Mouse (Mus musculus): ENCODE measurements around the gene Spef1.

Spef1 gene

GRCm38 (mm10) chr2:131171401-131172104 lies 15.5 kb downstream of the Spef1 start:
- peak; percentile 80 for DNase-seq

GRCm38 (mm10) chr2:131170936-131171335 lies 16.1 kb downstream of the Spef1 start:
- peak; percentile 32 for DNase-seq

DNA sequence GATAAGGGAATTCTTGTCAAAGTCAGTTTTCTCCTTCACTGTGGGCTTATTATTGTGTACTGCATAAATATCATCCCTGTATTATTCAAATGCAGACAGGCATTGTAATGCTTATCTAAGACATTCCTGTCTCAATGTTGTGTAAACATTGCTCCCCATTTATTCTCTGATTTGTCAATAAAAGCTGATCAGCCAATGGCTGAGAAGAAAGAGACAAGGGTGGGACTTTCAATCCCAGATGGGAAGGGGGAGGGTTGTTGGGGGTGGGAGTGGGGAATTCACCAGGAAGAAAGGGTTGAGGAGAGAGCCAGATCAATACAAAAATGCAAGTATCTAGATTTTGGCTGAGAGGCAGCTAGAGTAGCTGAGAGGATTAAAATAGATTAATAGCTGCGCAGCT lies 18.2 kb downstream of the Spef1 start:
- no peak for DNase-seq

- no peak for DNase-seq
Measured at GRCm38 (mm10) chr2:131167984-131168383, 19.1 kb downstream of the Spef1 start.

- DNase-seq: no peak
Measured at GRCm38 (mm10) chr2:131166172-131166571, 20.9 kb downstream of the Spef1 start.

- peak; percentile 95 for DNase-seq
Measured at GRCm38 (mm10) chr2:131163924-131164323, 23.2 kb downstream of the Spef1 start.

GRCm38 (mm10) chr2:131160671-131161111 lies 26.4 kb downstream of the Spef1 start:
- DNase-seq: peak; percentile 61

- peak; percentile 98 for DNase-seq
Measured at GRCm38 (mm10) chr2:131159938-131160581, 27.0 kb downstream of the Spef1 start, which contains the start of gene 1700037H04Rik. Gene 1700037H04Rik, minus strand, starts transcription at chr2:131160081.

- peak; percentile 52 for DNase-seq
Measured at GRCm38 (mm10) chr2:131159491-131159910, 27.6 kb downstream of the Spef1 start.

DNA sequence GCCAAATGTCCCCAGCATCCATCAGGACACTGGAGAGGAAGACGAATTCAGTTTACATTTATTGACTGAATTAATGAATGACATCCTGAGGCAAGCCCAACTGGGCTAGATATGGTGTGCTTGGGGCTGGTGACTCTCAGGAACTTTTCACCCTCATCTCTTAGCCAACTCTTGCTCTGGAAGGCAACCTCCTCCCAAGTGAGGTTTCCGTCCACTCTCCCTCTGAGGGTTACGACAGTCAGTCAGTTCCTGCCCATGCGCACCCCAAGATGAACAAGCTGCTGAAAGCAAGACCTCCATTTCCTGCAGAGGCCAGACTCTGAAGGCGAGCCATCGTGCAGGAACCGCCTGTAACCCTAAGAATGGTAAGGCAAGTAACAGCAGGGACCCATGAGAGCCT lies 30.1 kb downstream of the Spef1 start:
- no peak for DNase-seq

- no peak for DNase-seq
Measured at GRCm38 (mm10) chr2:131154036-131154435, 33.0 kb downstream of the Spef1 start.

GRCm38 (mm10) chr2:131152166-131152730 lies 34.8 kb downstream of the Spef1 start:
- no peak for DNase-seq

- no peak for DNase-seq
Measured at GRCm38 (mm10) chr2:131149254-131149578, 37.9 kb downstream of the Spef1 start.

DNA sequence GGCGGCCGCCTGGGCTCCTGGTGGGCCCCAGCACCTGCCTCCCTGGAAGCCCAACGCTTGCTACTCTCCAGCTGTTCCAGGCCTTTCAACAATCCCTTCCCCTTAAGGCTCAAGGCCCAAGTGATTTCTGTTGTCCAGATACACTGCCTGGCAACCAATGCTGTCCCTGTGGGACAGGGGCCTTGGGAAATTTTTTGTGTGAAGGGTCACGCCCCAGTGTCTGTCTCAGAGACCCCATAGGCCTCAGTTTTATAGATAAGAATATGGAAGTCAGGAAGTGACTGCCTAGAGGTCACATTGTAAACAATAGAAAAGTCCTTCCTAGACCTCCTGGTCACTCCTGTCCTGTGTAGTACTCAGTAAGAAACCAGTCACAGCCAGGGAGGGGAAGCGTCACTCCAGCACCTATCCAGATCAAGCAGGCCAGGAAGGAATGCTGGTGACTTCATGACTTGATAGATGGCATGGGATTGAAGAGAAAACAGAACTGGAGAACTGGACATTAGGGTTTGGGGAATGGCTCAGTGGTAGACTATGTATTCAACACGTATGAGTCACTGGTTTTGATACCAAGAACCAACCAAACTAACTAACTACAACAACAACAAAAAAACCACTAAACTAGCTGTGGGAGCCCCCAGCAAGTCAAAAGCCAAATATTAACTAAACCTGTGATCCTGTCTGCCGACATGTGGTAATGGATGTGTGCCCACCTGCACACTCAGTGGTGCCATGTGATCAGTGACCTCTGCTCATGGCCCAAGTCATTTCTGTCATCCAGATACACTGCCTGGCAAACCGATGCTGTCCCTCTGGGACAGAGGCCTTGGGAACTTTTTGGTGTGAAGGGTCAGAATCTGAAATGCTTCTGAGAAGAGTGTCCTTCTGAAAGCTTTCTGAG lies 38.5 kb downstream of the Spef1 start:
- DNase-seq: no peak

- DNase-seq: no peak
Measured at GRCm38 (mm10) chr2:131147043-131147365, 40.1 kb downstream of the Spef1 start.

- no peak for DNase-seq
Measured at GRCm38 (mm10) chr2:131146193-131147042, 40.7 kb downstream of the Spef1 start.

- DNase-seq: no peak
Measured at GRCm38 (mm10) chr2:131145536-131145935, 41.5 kb downstream of the Spef1 start.

DNA sequence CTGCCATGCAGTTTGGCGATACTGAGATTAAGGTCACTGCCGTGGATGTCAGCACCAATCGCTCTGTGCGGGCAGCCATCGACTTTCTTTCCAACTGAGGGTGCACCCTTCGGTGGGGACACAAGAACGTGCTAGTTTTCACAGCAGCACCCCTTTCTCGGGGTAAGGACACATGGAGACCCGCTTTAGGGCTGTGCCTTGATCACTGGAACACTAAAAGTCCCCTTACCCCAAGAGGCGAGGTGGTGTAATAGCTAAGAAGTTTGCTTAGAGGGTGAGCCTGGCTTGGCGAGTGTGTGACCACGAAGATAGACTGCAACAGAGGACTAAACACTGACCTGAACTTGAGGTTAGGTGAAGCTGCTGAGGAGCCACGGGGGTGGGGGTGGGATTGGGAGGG lies 42.0 kb downstream of the Spef1 start:
- DNase-seq: no peak

DNA sequence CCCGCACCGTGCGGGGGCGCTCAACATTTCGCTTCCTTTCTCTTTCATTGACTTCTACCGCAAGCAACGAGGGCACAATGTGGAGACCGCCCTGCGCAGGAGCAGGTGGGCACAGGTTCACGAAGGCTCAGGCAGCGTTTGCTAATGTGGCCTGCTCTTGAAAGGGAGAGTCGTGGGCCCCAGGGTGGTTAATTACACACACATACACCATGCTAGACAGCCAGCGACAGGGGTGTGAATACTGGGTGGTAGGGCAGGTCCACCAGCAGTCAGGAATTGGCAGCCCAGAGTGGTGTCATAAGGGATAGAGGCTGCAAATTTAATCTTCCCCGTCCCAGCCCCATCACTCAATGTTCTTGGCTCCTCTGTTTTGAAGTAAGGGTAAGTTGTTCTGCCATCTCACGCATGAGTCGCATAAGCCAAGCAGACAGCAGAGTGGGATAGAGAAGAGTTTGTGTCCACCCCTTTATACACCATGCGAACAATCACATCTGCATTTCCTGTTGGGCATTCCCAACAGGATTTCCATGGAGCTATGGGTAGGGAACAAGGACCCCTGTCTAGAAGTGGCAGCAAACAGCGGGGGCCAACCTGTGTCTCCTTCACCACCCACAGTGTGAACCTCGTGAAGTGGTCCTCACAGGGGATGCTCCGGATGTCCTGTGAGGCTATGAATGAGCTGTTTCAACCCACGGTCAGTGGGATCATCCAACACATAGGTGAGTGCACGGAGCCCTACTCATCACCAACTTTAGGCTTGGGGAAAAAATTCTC lies 43.9 kb downstream of the Spef1 start:
- DNase-seq: no peak

- peak; percentile 79 for DNase-seq
Measured at GRCm38 (mm10) chr2:131142592-131142991, 44.5 kb downstream of the Spef1 start.

- DNase-seq: no peak
Measured at GRCm38 (mm10) chr2:131141336-131141986, 45.6 kb downstream of the Spef1 start.

All from kidney, adult 9 months (tissue).